Mouse (Mus musculus) brain, embryonic 18.5 days (tissue): Measurements from ENCODE around the gene Oprl1.
A peak's percentile ranks its signal among the peaks of the same experiment; 100 is the strongest.

Experiments used
- DNase-seq: peaks from one replicate; pipeline ENCODE4 v3.0.0-alpha.2; 2012; ENCODE audit warnings: low read depth, low spot score

Oprl1 gene

DNA sequence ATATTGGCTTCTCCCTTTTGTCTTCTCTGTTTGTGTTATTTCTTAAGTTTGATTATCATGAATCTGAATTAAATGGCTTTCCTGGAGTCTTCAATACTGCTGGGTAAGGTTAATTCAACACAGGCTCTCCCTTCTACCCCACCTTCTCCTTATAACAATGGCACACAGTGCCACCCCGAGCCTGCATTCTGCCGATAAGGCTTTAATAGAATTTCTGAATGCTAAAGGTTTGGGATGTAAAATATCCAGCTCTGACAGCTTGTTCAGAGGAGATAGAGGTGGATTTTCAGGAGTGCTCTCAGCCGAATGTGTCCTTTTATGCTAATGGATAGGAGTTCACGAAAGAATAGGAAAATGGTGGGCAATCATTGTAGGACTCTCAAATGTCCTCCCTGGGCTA, 50.4 kb downstream of the Oprl1 start:
- DNase-seq, result no peak

DNA sequence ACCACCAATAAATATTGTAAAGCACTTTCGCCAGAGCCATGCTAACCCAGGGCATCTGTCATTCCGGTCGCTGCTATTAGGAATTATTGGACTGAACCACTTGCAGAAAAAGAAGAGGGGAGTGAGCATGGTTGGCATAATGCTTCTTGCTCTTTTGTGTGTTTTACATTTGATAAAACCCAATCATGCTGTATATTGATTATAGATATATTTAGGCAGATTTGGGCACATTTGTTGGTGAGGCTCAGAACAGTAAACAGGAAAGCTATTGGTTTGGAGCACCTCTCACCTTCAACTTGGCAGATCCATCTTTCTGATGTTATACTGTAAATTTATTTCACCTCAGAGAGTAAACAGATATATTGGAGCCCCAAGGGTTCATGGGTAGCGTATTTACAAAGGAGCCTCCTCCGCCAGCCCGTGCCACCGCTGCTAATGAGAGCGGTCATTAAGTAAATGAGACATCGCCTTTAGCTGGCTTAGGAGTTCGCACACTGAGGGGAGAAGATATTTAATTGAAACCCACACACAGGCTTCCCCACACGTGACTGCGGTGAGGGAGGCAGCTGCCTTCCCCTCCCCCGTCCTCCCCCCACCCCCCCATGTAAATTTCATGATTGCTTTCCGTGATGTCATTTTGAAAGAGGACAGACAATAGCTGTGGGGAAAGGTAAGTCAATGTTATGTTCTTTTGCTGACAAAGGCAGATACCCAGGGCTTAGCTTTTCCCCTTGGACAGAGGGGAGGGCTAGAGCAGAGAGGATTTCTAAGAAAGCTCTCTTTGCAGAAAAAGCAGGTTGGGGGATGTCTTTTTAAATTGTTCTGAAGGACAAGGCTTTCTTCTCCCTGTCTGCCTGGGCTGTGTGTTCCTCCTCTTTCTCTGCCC, 52.1 kb downstream of the Oprl1 start:
- peak; percentile 52 for DNase-seq

DNA sequence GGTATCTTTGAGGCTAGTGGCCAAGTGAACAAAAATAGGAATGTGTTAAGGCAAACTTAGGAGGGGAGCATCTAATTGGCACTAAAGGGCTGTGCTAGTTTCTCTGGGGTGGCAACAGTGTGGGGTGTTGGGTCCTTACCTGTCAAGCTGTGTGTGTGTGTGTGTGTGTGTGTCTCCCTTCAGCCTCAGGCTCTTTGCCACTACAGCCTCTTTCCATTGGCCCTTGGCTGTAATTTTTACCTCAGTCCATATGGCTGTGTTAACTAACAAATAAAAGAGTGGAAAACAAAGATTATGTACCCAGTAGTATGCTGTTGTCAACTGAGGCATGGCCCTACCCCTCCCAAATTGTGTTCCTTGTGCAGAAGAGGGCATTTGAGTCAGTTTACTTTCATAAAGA, 53.6 kb downstream of the Oprl1 start:
- no peak for DNase-seq

DNA sequence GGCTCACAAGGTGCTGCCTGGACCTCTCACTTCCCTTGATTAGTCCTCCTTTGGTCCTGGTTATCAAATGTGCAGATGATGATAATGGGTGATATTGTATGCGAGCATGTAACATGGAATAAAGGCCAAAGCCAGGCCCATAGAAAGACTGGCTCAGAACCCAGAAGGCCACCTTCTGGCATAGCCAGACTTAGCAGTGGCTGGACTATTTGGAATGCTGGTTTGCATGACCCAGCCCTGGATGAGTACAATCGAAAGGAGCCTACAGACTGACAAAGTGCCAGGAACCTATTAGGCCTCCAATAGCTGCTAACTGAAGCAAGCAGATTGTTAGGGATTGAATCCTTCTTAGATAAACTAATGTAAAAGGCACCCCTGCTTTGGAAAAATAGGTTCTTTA, 54.6 kb downstream of the Oprl1 start:
- no peak for DNase-seq
